In genomic region chr19:45065226-45065625, GRCm38 (mm10) we compare ENCODE assay signal across 20 mouse cellular contexts. TPM values are rescaled to one million over a fixed set of nuclear protein-coding genes. Genes with fewer than 3 reads are reported as not detected.
DNase-seq lines count a peak whose midpoint lies in the region; ATAC-seq and TF ChIP-seq lines count a peak whose summit lies in the region.
"Had no signal": no experiment of that assay in that cellular context is flagged by ENCODE, and none has a peak within 500 bp of the region (broad histone marks: within the 10 kb centered on the region; RNA-seq: fewer than 3 reads in every experiment).

No protein-coding gene starts in this region.

- no peak overlapping the region for H3K9ac ChIP-seq in forebrain, embryonic 14.5 days (ENCODE audit: low read length)
- H3K9ac ChIP-seq in neural tube, embryonic 13.5 days, result peak overlapping the region; percentile 0; the same call in 1 of the 2 replicates
- H3K9ac ChIP-seq: embryonic facial prominence, embryonic 12.5 days; heart, embryonic 13.5 days had no signal

- no peak for DNase-seq in forebrain, embryonic 10.5 days (ENCODE audit: extremely low spot score, low spot score)
- DNase-seq in forebrain, embryonic 14.5 days (ENCODE audit: low spot score), result no peak
- no peak for DNase-seq in layer of hippocampus, adult 2 months (ENCODE audit: low spot score in 2 of 2)
- no peak for DNase-seq in layer of hippocampus, postnatal 25 days (ENCODE audit: extremely low spot score in 1 of 2, low spot score in 1 of 2)
- no peak for DNase-seq in embryonic facial prominence, embryonic 10.5 days (ENCODE audit: low spot score)
- DNase-seq in thymus, postnatal 25 days, result no peak
- no peak for DNase-seq in lung, adult 2 months
- DNase-seq: adrenal gland, adult 2 months; cerebellum, adult 18-20 months; gastrocnemius, postnatal 36 days; kidney, adult 8-10 months; liver; lung, adult 18-20 months; right cerebral cortex, postnatal 14 days had no signal

- peaks cover 69% of the 10 kb centered on the region for H3K27me3 ChIP-seq in forebrain, embryonic 10.5 days (ENCODE audit: poor library complexity, severe bottlenecking)
- peaks cover 42% of the 10 kb centered on the region for H3K27me3 ChIP-seq in forebrain, embryonic 14.5 days (replicated peaks; ENCODE audit: control insufficient read depth, insufficient read depth, low read length)
- H3K27me3 ChIP-seq in embryonic facial prominence, embryonic 10.5 days (replicated peaks; ENCODE audit: low read depth, poor library complexity, severe bottlenecking), result peaks cover 66% of the 10 kb centered on the region
- H3K27me3 ChIP-seq in neural tube, embryonic 13.5 days, result peaks cover 64% of the 10 kb centered on the region

- ATAC-seq in forebrain, embryonic 14.5 days, result no peak
- no peak for ATAC-seq in neural tube, embryonic 13.5 days (ENCODE audit: low read depth)

- 0 out of 2 replicates have a peak, but pooled peaks have one; percentile 7 for TF ChIP-seq CTCF in layer of hippocampus, adult 2 months (conservative IDR thresholded peaks at IDR 0.05)
- TF ChIP-seq CTCF in lung, adult 2 months (IDR thresholded peaks at IDR 0.05; ENCODE audit: insufficient read depth, low read length), result no peak

- no peaks in the 10 kb centered on the region for H3K9me3 ChIP-seq in forebrain, embryonic 10.5 days
- no peaks in the 10 kb centered on the region for H3K9me3 ChIP-seq in forebrain, embryonic 14.5 days (replicated peaks; ENCODE audit: control insufficient read depth, low read length)
- no peaks in the 10 kb centered on the region for H3K9me3 ChIP-seq in embryonic facial prominence, embryonic 10.5 days
- H3K9me3 ChIP-seq in neural tube, embryonic 13.5 days, result no peaks in the 10 kb centered on the region
- H3K9me3 ChIP-seq: embryonic facial prominence, embryonic 12.5 days; heart, embryonic 13.5 days had no signal

- peak overlapping the region; percentile 18; the same call in 1 of the 2 replicates for H3K4me3 ChIP-seq in forebrain, embryonic 10.5 days
- no peak overlapping the region for H3K4me3 ChIP-seq in forebrain, embryonic 14.5 days (ENCODE audit: low read depth, low read length)
- no peak overlapping the region for H3K4me3 ChIP-seq in layer of hippocampus, adult 2 months
- 0 out of 2 replicates have a peak overlapping the region, but pooled peaks have one; percentile 21 for H3K4me3 ChIP-seq in embryonic facial prominence, embryonic 10.5 days
- H3K4me3 ChIP-seq in neural tube, embryonic 13.5 days, result no peak overlapping the region
- no peak overlapping the region for H3K4me3 ChIP-seq in lung, adult 2 months (replicated peaks; ENCODE audit: extremely low read depth, low read depth, low read length)
- H3K4me3 ChIP-seq: embryonic facial prominence, embryonic 12.5 days; heart, embryonic 13.5 days; left cerebral cortex, adult 2 months had no signal

- TF ChIP-seq POLR2A in lung, adult 2 months (IDR thresholded peaks at IDR 0.05; ENCODE audit: borderline replicate concordance, extremely low read depth, low read depth, low read length), result no peak

- H3K36me3 ChIP-seq in forebrain, embryonic 10.5 days (replicated peaks), result no peaks in the 10 kb centered on the region
- no peaks in the 10 kb centered on the region for H3K36me3 ChIP-seq in forebrain, embryonic 14.5 days (ENCODE audit: control insufficient read depth, insufficient read depth, low read length)
- H3K36me3 ChIP-seq in embryonic facial prominence, embryonic 10.5 days (replicated peaks), result no peaks in the 10 kb centered on the region
- H3K36me3 ChIP-seq in neural tube, embryonic 13.5 days, result no peaks in the 10 kb centered on the region
- H3K36me3 ChIP-seq: embryonic facial prominence, embryonic 12.5 days; heart, embryonic 13.5 days had no signal

- peaks cover 23% of the 10 kb centered on the region for H3K4me1 ChIP-seq in forebrain, embryonic 10.5 days
- H3K4me1 ChIP-seq in forebrain, embryonic 14.5 days (ENCODE audit: control insufficient read depth, insufficient read depth, low read length), result no peaks in the 10 kb centered on the region
- peaks cover 18% of the 10 kb centered on the region for H3K4me1 ChIP-seq in embryonic facial prominence, embryonic 10.5 days
- peaks cover 19% of the 10 kb centered on the region for H3K4me1 ChIP-seq in neural tube, embryonic 13.5 days (replicated peaks)
- H3K4me1 ChIP-seq in lung, adult 2 months (ENCODE audit: control insufficient read depth, insufficient read depth, low read length), result no peaks in the 10 kb centered on the region
- H3K4me1 ChIP-seq: heart, embryonic 13.5 days had no signal

- H3K4me2 ChIP-seq in forebrain, embryonic 14.5 days (ENCODE audit: low read length), result no peak overlapping the region
- H3K4me2 ChIP-seq in neural tube, embryonic 13.5 days, result no peak overlapping the region
- H3K4me2 ChIP-seq: embryonic facial prominence, embryonic 12.5 days; heart, embryonic 13.5 days had no signal

- 6% methylated on average over 21 of the region's 21 CpGs for WGBS in forebrain, embryonic 10.5 days
- WGBS in forebrain, embryonic 14.5 days, result 3% methylated on average over 21 of the region's 21 CpGs
- 4% methylated on average over 21 of the region's 21 CpGs for WGBS in embryonic facial prominence, embryonic 10.5 days
- WGBS in neural tube, embryonic 13.5 days, result 2% methylated on average over 21 of the region's 21 CpGs
- WGBS in lung, adult 2 months, result 17% methylated on average over 21 of the region's 21 CpGs

- H3K27ac ChIP-seq in forebrain, embryonic 10.5 days, result no peak overlapping the region
- no peak overlapping the region for H3K27ac ChIP-seq in forebrain, embryonic 14.5 days (ENCODE audit: low read depth, low read length)
- no peak overlapping the region for H3K27ac ChIP-seq in layer of hippocampus, adult 2 months
- no peak overlapping the region for H3K27ac ChIP-seq in embryonic facial prominence, embryonic 10.5 days (replicated peaks)
- no peak overlapping the region for H3K27ac ChIP-seq in neural tube, embryonic 13.5 days (replicated peaks)
- H3K27ac ChIP-seq: embryonic facial prominence, embryonic 12.5 days; heart, embryonic 13.5 days; left cerebral cortex, adult 2 months; macrophage had no signal

RNA-seq across cellular contexts. Expression of gene Kazald1, which starts 9.8 kb away (rescaled TPM):
- 0.20 and 0.63 TPM in 2 replicates for polyA plus RNA-seq in forebrain, embryonic 10.5 days (2016; fragmentation: Nextera tagmentation; extraction: Ambion mirVana)
- 1.1 TPM in 2 replicates for polyA plus RNA-seq in forebrain, embryonic 14.5 days (2014; fragmentation: Nextera tagmentation; extraction: Ambion mirVana)
- total RNA-seq in layer of hippocampus, adult 2 months (2021), result 1 to 10 TPM; 1.4 to 1.9 TPM
- 1 to 10 TPM; 1.2 to 1.7 TPM for total RNA-seq in layer of hippocampus, postnatal 25 days (2021)
- 3.7 and 6.7 TPM in 2 replicates for polyA plus RNA-seq in embryonic facial prominence, embryonic 10.5 days (2016; fragmentation: Nextera tagmentation; extraction: Ambion mirVana)
- polyA plus RNA-seq in neural tube, embryonic 13.5 days (2015; fragmentation: Nextera tagmentation; extraction: Ambion mirVana), result 1.9 and 2.5 TPM in 2 replicates
- polyA plus RNA-seq in lung, adult 2 months (2012; rRNA removed), result 10.4 and 11.0 TPM in 2 replicates

RNA-seq across cellular contexts. Expression of gene Sfxn3, which starts 17.9 kb away (rescaled TPM):
- 6.3 and 6.9 TPM in 2 replicates for polyA plus RNA-seq in forebrain, embryonic 10.5 days (2016; fragmentation: Nextera tagmentation; extraction: Ambion mirVana)
- polyA plus RNA-seq in forebrain, embryonic 14.5 days (2014; fragmentation: Nextera tagmentation; extraction: Ambion mirVana), result 54.2 and 56.5 TPM in 2 replicates
- 10 to 100 TPM; 87.3 to 99.8 TPM for total RNA-seq in layer of hippocampus, adult 2 months (2021)
- total RNA-seq in layer of hippocampus, postnatal 25 days (2021), result 100 to 1,000 TPM in 1 of 2 experiments, 10 to 100 TPM in 1; 89.0 to 105 TPM
- polyA plus RNA-seq in embryonic facial prominence, embryonic 10.5 days (2016; fragmentation: Nextera tagmentation; extraction: Ambion mirVana), result 7.7 and 9.8 TPM in 2 replicates
- polyA plus RNA-seq in neural tube, embryonic 13.5 days (2015; fragmentation: Nextera tagmentation; extraction: Ambion mirVana), result 61.0 and 65.3 TPM in 2 replicates
- polyA plus RNA-seq in lung, adult 2 months (2012; rRNA removed), result 61.8 and 84.2 TPM in 2 replicates

RNA-seq across cellular contexts. Expression of gene Pdzd7, which starts 19.7 kb away (rescaled TPM):
- polyA plus RNA-seq in forebrain, embryonic 10.5 days (2016; fragmentation: Nextera tagmentation; extraction: Ambion mirVana), result 0.15 and 0.25 TPM in 2 replicates
- 1.1 and 1.8 TPM in 2 replicates for polyA plus RNA-seq in forebrain, embryonic 14.5 days (2014; fragmentation: Nextera tagmentation; extraction: Ambion mirVana)
- total RNA-seq in layer of hippocampus, adult 2 months (2021), result 1 to 10 TPM; 2.1 to 3.3 TPM
- 1 to 10 TPM; 1.8 to 2.9 TPM for total RNA-seq in layer of hippocampus, postnatal 25 days (2021)
- polyA plus RNA-seq in embryonic facial prominence, embryonic 10.5 days (2016; fragmentation: Nextera tagmentation; extraction: Ambion mirVana), result 0.27 and 0.65 TPM in 2 replicates
- polyA plus RNA-seq in neural tube, embryonic 13.5 days (2015; fragmentation: Nextera tagmentation; extraction: Ambion mirVana), result 1.0 and 1.4 TPM in 2 replicates
- 0.64 and 1.2 TPM in 2 replicates for polyA plus RNA-seq in lung, adult 2 months (2012; rRNA removed)
- total RNA-seq: hematopoietic stem cell, adult 5-6 weeks had no signal
- polyA plus RNA-seq: heart, embryonic 13.5 days; macrophage had no signal

RNA-seq across cellular contexts. Expression of gene Lzts2, which starts 51.0 kb away (rescaled TPM):
- 47.9 and 52.4 TPM in 2 replicates for polyA plus RNA-seq in forebrain, embryonic 10.5 days (2016; fragmentation: Nextera tagmentation; extraction: Ambion mirVana)
- polyA plus RNA-seq in forebrain, embryonic 14.5 days (2014; fragmentation: Nextera tagmentation; extraction: Ambion mirVana), result 15.3 and 17.2 TPM in 2 replicates
- total RNA-seq in layer of hippocampus, adult 2 months (2021), result 10 to 100 TPM; 28.5 to 30.1 TPM
- total RNA-seq in layer of hippocampus, postnatal 25 days (2021), result 10 to 100 TPM; 27.3 to 29.3 TPM
- 69.8 and 75.0 TPM in 2 replicates for polyA plus RNA-seq in embryonic facial prominence, embryonic 10.5 days (2016; fragmentation: Nextera tagmentation; extraction: Ambion mirVana)
- 29.1 and 30.8 TPM in 2 replicates for polyA plus RNA-seq in neural tube, embryonic 13.5 days (2015; fragmentation: Nextera tagmentation; extraction: Ambion mirVana)
- 143 TPM in 2 replicates for polyA plus RNA-seq in lung, adult 2 months (2012; rRNA removed)

RNA-seq across cellular contexts. Expression of gene Mrpl43, which starts 59.0 kb away (rescaled TPM):
- 71.4 and 75.0 TPM in 2 replicates for polyA plus RNA-seq in forebrain, embryonic 10.5 days (2016; fragmentation: Nextera tagmentation; extraction: Ambion mirVana)
- polyA plus RNA-seq in forebrain, embryonic 14.5 days (2014; fragmentation: Nextera tagmentation; extraction: Ambion mirVana), result 67.1 and 68.4 TPM in 2 replicates
- total RNA-seq in layer of hippocampus, adult 2 months (2021), result 10 to 100 TPM; 38.6 to 41.1 TPM
- 10 to 100 TPM; 43.8 to 45.0 TPM for total RNA-seq in layer of hippocampus, postnatal 25 days (2021)
- polyA plus RNA-seq in embryonic facial prominence, embryonic 10.5 days (2016; fragmentation: Nextera tagmentation; extraction: Ambion mirVana), result 70.6 and 74.8 TPM in 2 replicates
- 84.9 and 94.8 TPM in 2 replicates for polyA plus RNA-seq in neural tube, embryonic 13.5 days (2015; fragmentation: Nextera tagmentation; extraction: Ambion mirVana)
- polyA plus RNA-seq in lung, adult 2 months (2012; rRNA removed), result 50.1 and 78.0 TPM in 2 replicates

Comparison
In these comparisons a context has a peak if more than half of its experiments do, and no peak if none do; other contexts are left out.
1. H3K4me3 ChIP-seq: peak in forebrain, embryonic 10.5 days (single experiment) and embryonic facial prominence, embryonic 10.5 days (single experiment); none in forebrain, embryonic 14.5 days (single experiment), layer of hippocampus, adult 2 months (single experiment), neural tube, embryonic 13.5 days (single experiment) and lung, adult 2 months (single experiment).